Mouse (Mus musculus): ENCODE data around the gene Nhsl2.
A peak's percentile ranks its signal among the peaks of the same experiment; 100 is the strongest.
"Not testable (repeated sequence)": the region's sequence is repeated elsewhere in the genome, so short reads cannot be mapped to it uniquely, and the experiment has no call there.

Nhsl2 gene

DNA sequence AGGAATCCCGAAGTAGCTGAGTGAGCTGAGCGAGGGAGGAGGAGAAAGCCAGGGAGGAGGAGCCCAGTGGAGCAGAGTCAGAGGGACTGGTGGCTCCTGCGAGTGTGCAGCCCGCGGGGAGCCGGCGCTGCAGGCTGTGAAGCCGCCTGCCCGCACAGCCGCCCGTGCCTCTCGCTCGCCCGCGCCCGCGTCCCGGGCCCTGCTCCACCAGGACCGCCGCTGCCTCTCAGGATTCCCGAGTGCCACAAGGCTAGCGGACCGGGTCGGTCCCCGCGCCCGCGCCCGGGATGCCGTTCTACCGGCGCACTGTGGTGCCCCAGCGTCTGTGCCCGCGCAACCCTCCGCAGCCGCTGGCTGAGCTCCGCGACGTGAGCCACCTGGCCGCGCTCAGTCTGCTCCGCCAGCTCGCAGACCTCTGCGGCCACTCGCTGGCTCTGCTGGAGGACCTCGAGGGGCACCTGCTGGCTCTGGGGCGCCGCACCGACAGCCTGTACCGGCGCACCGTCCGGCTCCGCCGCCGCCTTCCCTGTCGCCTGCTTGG is at the start of gene Nhsl2:
Gene Nhsl2, plus strand, starts transcription at position 105 of the 541 bp plus-strand sequence.
- peak; percentile 71 to 73 for DNase-seq

- DNase-seq, result peak; percentile 34 to 35
These were observed 43.7 kb upstream of the Nhsl2 start for GRCm38 (mm10) chrX:101805512-101805911.

- no peak for DNase-seq
These were observed 37.4 kb upstream of the Nhsl2 start for GRCm38 (mm10) chrX:101811750-101812149.

- peak in 1 of 2 experiments; percentile 13 for DNase-seq
These were observed 30.0 kb upstream of the Nhsl2 start for GRCm38 (mm10) chrX:101819163-101819562.

GRCm38 (mm10) chrX:101819980-101820379 is 29.2 kb upstream of the Nhsl2 start:
- DNase-seq, result not testable (repeated sequence)

GRCm38 (mm10) chrX:101847191-101847795 is 1.9 kb upstream of the Nhsl2 start:
- no peak for DNase-seq

- DNase-seq, result peak; percentile 47 to 56
These were observed 841 bp downstream of the Nhsl2 start for GRCm38 (mm10) chrX:101849901-101850551.

GRCm38 (mm10) chrX:101851566-101852354 is 2.6 kb downstream of the Nhsl2 start:
- peak; percentile 55 to 73 for DNase-seq

DNA sequence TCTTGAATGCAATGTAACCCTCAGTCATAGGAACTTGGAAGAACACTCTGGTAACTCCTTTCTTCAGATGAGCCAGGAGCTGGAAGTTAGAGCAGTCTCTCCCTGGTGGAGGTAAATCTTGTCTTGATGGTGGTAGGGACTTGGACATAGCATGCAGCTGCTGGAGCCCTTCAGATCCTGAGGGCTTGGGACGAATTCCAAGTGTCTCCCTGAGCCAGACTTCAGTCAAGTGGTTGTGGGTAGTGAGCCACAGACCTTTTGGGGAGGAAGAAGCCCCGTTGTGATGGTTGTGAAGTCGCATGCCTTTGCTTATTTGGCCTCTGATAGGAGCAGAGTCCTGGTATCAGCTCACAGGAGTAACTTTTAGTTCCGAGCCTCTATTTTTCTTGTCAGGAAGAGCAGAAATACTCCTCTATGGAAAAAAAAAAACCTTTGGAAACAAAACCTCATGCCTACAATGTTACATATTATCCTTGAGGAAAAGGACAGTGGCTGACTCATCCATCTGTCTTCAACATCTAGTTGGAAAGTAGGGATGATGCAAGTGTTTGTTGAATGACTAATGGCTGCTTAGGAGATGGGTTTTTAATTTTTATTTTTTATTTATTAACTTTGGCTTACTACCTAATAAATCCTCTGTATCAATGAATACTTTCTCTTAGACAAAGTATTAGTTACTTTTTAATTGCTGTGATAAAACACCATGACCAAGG is 14.6 kb downstream of the Nhsl2 start:
- DNase-seq, result peak in 1 of 2 experiments; percentile 15

- DNase-seq, result no peak
These were observed 15.6 kb downstream of the Nhsl2 start for GRCm38 (mm10) chrX:101864788-101865187.

GRCm38 (mm10) chrX:101874147-101874546 is 25.0 kb downstream of the Nhsl2 start:
- DNase-seq, result no peak

GRCm38 (mm10) chrX:101874901-101875300 is 25.7 kb downstream of the Nhsl2 start:
- no peak for DNase-seq

GRCm38 (mm10) chrX:101876136-101876535 is 27.0 kb downstream of the Nhsl2 start:
- DNase-seq, result no peak

DNA sequence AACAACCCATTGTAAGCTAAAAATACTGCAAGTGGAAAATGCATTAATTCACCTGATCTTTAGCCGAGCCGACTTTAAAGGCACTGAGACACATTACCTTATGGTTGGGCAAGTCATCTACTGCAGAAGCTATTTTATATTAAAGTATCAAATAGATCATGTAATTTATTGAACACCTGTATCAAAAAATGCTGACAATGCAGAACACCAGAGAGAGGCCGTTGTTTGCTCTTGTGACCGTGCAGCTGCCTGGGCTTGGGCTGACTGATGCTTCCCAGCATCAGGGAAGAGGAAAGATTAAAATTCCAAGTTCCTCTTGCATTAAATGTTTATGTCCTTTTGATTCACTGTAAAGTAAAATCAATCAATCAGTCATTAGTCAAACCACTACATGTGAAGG is 28.7 kb downstream of the Nhsl2 start:
- DNase-seq, result no peak

- no peak for DNase-seq
These were observed 29.4 kb downstream of the Nhsl2 start for GRCm38 (mm10) chrX:101878546-101878945.

- no peak for DNase-seq
These were observed 33.1 kb downstream of the Nhsl2 start for GRCm38 (mm10) chrX:101882141-101882751.

GRCm38 (mm10) chrX:101889384-101889783 is 40.2 kb downstream of the Nhsl2 start:
- no peak for DNase-seq

DNA sequence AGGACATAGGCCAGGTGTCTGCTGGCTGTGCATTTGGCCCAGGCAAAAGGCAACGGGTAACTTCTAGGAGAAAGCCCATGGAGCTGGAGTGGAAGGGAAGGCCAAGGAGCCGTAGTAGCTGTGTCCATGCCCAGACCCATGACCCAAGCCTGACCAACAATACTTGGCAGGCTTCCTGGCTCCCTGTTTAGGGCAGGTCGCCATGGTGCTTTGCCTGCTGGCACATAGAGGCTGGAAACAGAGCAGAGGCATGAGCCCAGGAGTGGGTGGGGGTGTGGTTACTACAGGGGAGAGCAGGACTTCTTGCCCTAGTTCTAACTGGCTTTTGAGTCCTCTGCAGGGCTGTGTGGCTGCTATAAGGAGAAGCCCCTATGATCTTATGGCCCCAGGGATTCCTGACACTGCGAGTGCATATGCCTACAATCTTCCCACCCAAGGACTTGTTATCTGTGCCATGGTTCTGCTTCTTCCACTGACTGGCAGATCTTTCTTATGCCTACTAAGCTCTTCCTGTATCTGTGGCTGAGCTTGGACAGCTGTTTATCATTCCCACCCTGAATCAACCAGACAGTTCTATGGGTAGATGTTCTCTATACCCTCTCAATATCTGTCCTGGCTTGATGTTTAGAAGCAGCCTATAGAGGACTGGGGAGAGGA is 40.8 kb downstream of the Nhsl2 start:
- peak; percentile 82 to 87 for DNase-seq

GRCm38 (mm10) chrX:101893796-101894195 is 44.6 kb downstream of the Nhsl2 start:
- DNase-seq, result no peak

DNA sequence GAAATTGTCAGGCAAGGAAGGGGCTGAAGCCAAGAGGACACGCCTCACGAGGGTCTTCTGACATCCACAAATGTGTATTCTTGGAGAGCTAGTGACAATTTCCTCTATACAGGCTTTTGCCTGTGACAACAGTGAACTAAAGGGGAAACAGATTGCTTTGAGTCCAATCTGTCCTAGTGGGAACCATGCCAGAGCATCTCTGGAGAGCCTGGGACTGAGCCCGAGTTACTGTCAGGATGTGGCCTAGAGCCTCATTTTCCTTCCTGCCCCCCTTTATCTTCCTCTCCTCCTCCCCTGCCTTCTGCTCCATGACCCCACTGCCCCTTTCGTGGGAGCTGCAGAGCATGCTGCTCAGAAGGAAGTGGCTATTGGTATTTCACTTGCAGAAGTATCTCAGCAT is 49.2 kb downstream of the Nhsl2 start:
- DNase-seq, result peak; percentile 81 to 88

DNA sequence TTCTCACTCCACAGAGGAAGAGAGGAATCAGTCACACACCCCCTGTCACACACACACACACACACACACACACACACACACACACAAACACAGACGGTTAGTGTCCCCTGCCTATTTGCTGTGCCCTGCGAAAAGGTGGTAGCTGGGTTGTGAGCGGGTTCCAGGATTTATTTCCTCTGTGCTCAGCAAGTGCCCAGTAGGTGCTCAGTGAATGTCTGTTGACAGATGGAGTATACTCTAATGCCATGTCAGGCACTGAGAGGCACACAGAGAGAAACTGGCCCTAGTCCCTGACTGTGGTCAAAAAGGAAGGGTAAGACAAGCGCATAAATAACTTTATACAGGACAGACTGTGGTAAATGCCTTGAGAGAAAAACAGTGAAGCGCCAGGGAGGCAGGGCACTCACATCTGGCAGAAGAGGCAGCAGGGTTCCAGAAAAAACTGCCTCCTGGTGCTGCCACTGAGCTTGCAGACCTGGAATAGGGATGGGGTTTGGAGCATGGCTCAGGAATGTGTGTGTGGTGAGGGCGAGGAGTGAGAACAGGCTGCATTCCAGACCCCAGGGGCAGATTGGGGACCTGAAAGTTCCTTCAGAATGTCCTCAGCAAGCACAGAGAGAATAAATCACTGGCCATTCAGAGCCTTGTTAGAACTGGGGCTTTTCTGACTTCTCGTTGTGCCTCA is 52.8 kb downstream of the Nhsl2 start:
- DNase-seq, result peak; percentile 45 to 73

Data from cerebellum, adult 18-20 months (tissue).